Mouse (Mus musculus) activated CD4-positive, CD25-positive, alpha-beta regulatory T cell (primary cell): ENCODE results near the gene Olfr1206. TPM values are rescaled to one million over a fixed set of nuclear protein-coding genes. Genes with fewer than 3 reads are reported as not detected.

Experiments
- polyA plus RNA-seq, 2 experiments: library from polyadenylated mRNA; unstranded; fragments of 100-300 nt; shearing (Covaris generic); gene quantifications; one replicate each; pipeline ENCODE4 v1.2.1; 2017

The Olfr1206 gene
- polyA plus RNA-seq = under 1 TPM in 1 of 2 experiments, not detected in 1; 0.50 TPM

DNA sequence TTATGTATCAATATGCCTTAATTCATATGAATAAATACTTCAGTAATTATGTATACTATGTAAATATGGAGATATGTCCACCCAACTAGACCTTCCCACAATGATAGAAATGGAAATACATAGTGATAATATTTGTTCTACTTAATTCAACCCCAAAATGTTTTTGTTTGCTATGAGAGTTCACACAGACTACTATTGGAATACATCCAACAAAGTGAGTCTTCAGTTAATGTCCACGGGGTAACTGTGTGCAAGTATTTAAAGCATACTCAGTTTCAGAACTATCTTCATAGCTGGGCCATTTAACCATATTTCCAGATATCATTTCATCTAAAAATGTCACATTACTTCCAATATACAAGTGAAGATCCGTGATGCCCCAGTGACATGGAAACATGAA is at the start of gene Olfr1206:
Gene Olfr1206, plus strand, starts transcription at position 301 of the 400 bp plus-strand sequence.

DNA sequence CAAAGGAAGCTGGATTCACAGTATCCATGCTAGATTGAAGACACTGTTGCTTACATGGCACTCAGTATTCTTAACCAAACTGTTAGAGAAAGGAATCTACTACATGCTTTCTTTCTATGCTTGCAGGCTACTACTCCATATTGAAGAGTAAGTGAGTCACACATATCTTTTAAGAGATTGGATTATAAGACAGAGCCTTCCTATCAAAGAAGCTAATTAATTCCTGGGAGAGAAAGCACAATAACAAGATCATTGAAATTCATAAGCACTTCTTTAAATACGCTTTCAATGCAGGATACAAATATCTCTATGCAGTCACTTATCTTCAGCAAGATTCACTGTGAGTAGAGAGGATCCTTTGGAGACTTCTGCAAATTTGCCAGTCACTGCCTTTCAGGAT is 48.8 kb upstream of the Olfr1206 start, which contains the start of gene Olfr1202:
Gene Olfr1202, plus strand, starts transcription at position 301 of the 400 bp plus-strand sequence.

DNA sequence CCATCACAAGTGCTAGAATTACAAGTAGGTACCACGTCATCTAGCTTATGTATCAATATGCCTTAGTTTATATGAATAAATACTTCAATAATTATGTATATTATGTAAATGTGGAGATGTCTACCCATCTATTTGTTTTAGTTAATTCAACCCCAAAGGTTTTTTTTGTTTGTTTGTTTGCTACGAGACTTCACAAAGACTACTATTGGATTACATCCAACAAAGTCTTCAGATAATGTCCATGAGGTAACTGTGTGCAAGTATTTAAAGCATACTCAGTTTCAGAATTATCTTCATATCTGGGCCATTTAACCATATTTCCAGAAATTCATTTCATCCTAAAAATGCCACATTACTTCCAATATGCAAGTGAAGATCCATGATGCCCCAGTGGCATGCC is 33.6 kb upstream of the Olfr1206 start, which contains the start of gene Olfr1205:
Gene Olfr1205, plus strand, starts transcription at position 301 of the 400 bp plus-strand sequence.

DNA sequence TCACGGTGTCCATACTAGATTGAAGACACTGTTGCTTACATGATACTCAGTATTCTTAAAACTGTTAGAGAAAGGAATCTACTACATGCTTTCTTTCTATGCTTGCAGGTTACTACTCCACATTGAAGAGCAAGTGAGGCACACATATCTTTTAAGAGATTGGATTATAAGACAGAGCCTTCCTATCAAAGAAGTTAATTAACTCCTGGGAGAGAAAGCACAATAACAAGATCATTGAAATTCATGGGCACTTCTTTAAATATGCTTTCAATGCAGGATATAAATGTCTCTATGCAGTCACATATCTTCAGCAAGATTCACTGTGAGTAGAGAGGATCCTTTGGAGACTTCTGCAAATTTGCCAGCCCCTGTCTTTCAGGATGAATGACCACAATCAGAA is 14.0 kb upstream of the Olfr1206 start, which contains the start of gene Olfr1204:
Gene Olfr1204, plus strand, starts transcription at position 301 of the 400 bp plus-strand sequence.

DNA sequence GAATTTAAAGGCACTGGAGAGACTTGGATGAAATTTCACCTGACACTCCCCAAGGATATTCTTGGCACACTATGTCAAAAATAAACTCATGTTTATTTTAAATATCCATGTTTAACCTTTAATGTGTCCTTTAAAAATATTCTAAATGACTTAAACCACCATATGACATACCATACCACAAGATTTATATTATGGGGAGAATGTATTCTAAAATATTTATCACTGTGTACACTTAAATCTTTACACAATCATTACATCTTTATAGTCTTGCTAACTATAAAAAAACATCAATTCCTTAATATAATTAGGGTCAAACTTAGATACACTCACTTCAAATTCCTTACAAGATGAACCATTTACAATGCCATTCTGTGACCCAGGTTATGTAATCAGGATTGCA is 39.2 kb downstream of the Olfr1206 start, which contains the start of gene Olfr1208:
Gene Olfr1208, minus strand, starts transcription at position 101 of the 400 bp plus-strand sequence.

DNA sequence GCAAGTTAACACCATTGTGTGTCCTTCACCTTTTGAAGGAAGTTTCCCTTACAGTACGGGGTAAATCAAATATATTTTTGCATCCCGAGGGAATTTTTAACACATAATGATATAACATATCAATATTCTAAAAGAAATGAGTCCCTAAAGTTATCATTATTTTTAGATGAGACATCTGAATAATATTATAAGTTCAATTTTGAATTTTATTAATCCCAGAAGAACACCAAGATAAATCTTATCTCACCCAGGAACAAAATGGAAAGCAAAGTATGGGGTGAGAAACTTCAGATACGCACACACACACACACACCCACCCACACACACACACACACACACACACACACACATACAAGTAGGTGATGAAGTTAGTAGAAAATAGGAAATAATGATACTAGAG is 52.0 kb downstream of the Olfr1206 start, which contains the start of gene Olfr1209:
Gene Olfr1209, minus strand, starts transcription at position 101 of the 400 bp plus-strand sequence.

Other genes starting within 250 kb of the Olfr1206 start
- under 1 TPM in 1 of 2 experiments, not detected in 1; 0.19 TPM for gene Olfr1191-ps1, start 222.7 kb upstream of the Olfr1206 start, polyA plus RNA-seq
- gene Olfr1192-ps1, start 214.7 kb upstream of the Olfr1206 start, polyA plus RNA-seq = under 1 TPM in 1 of 2 experiments, not detected in 1; 0.04 TPM
- gene Olfr1193, start 187.6 kb upstream of the Olfr1206 start, polyA plus RNA-seq = under 1 TPM in 1 of 2 experiments, not detected in 1; 0.07 TPM
- under 1 TPM; 0.14 to 0.20 TPM for gene Olfr1195, start 174.0 kb upstream of the Olfr1206 start, polyA plus RNA-seq
- not detected for gene Olfr1196, start 158.6 kb upstream of the Olfr1206 start, polyA plus RNA-seq
- not detected for gene Olfr1197, start 130.9 kb upstream of the Olfr1206 start, polyA plus RNA-seq
- gene Olfr1198, start 111.9 kb upstream of the Olfr1206 start, polyA plus RNA-seq = not detected
- not detected for gene Olfr1199, start 102.8 kb upstream of the Olfr1206 start, polyA plus RNA-seq
- under 1 TPM in 1 of 2 experiments, not detected in 1; 0.09 TPM for gene Olfr1200, start 92.7 kb upstream of the Olfr1206 start, polyA plus RNA-seq
- gene Olfr1201, start 70.2 kb upstream of the Olfr1206 start, polyA plus RNA-seq = not detected
- not detected for gene Olfr1202, start 48.7 kb upstream of the Olfr1206 start, polyA plus RNA-seq
- under 1 TPM in 1 of 2 experiments, not detected in 1; 0.12 TPM for gene Olfr1205, start 33.5 kb upstream of the Olfr1206 start, polyA plus RNA-seq
- gene Olfr1204, start 13.9 kb upstream of the Olfr1206 start, polyA plus RNA-seq = not detected
- under 1 TPM in 1 of 2 experiments, not detected in 1; 0.28 TPM for gene Olfr1208, start 39.1 kb downstream of the Olfr1206 start, polyA plus RNA-seq
- gene Olfr1209, start 51.9 kb downstream of the Olfr1206 start, polyA plus RNA-seq = under 1 TPM in 1 of 2 experiments, not detected in 1; 0.05 TPM
- not detected for gene Olfr1211, start 74.9 kb downstream of the Olfr1206 start, polyA plus RNA-seq
- not detected for gene Olfr1212, start 90.7 kb downstream of the Olfr1206 start, polyA plus RNA-seq
- not detected for gene Gm13762, start 117.0 kb downstream of the Olfr1206 start, polyA plus RNA-seq
- gene Olfr1214, start 129.4 kb downstream of the Olfr1206 start, polyA plus RNA-seq = not detected
- under 1 TPM in 1 of 2 experiments, not detected in 1; 0.23 TPM for gene Olfr1215, start 143.7 kb downstream of the Olfr1206 start, polyA plus RNA-seq
- not detected for gene Olfr1216, start 155.1 kb downstream of the Olfr1206 start, polyA plus RNA-seq
- gene Olfr1217, start 168.8 kb downstream of the Olfr1206 start, polyA plus RNA-seq = under 1 TPM in 1 of 2 experiments, not detected in 1; 0.19 TPM
- not detected for gene Olfr1218, start 198.0 kb downstream of the Olfr1206 start, polyA plus RNA-seq
- gene Olfr1219, start 220.3 kb downstream of the Olfr1206 start, polyA plus RNA-seq = not detected
- under 1 TPM in 1 of 2 experiments, not detected in 1; 0.17 TPM for gene Olfr1220, start 243.6 kb downstream of the Olfr1206 start, polyA plus RNA-seq